Mouse (Mus musculus) heart, postnatal 0 days (tissue): ENCODE measurements around the gene Ankrd10. TPM values are rescaled to one million over a fixed set of nuclear protein-coding genes. Genes with fewer than 3 reads are reported as not detected.
A peak's percentile ranks its signal among the peaks of the same experiment; 100 is the strongest.

Experiments used
- ATAC-seq: fragments of 200-750 bp; cut with Nextera tagmentation; 2 replicates; pipeline ENCODE4 v1.8.0; 2017; ENCODE audit warnings: low read depth, moderate number of reproducible peaks, moderate library complexity; ENCODE audit not compliant: insufficient read depth
- DNase-seq: peaks from one replicate; pipeline ENCODE4 v3.0.0-alpha.2; 2016; ENCODE audit warnings: low spot score
- H3K27ac ChIP-seq: fragments of 300-500 bp; sonication (generic); 2 replicates; pipeline ENCODE4 v1.5.1; 2014; ENCODE audit warnings: low read depth, mild to moderate bottlenecking
- H3K27me3 ChIP-seq: fragments of 300-500 bp; sonication (generic); 2 replicates; pipeline ENCODE4 v1.6.1; 2014; ENCODE audit warnings: low read length, mixed read lengths; ENCODE audit not compliant: control insufficient read depth, insufficient read depth
- H3K36me3 ChIP-seq: fragments of 300-500 bp; sonication (generic); replicated peaks from 2 replicates; pipeline ENCODE4 v1.6.1; 2014; ENCODE audit warnings: low read length, mixed read lengths; ENCODE audit not compliant: control insufficient read depth, insufficient read depth
- H3K4me1 ChIP-seq: fragments of 300-500 bp; sonication (generic); 2 replicates; pipeline ENCODE4 v1.6.1; 2014; ENCODE audit warnings: antibody characterized with exemption; ENCODE audit not compliant: control insufficient read depth, insufficient read depth
- H3K4me2 ChIP-seq: fragments of 300-500 bp; sonication (generic); 2 replicates; pipeline ENCODE4 v1.6.1; 2014; ENCODE audit warnings: low read depth, mild to moderate bottlenecking, low read length, moderate library complexity
- H3K4me3 ChIP-seq: fragments of 300-500 bp; sonication (generic); 2 replicates; pipeline ENCODE4 v1.5.1; 2014; ENCODE audit warnings: low read depth, low read length
- H3K9ac ChIP-seq: fragments of 300-500 bp; sonication (generic); replicated peaks from 2 replicates; pipeline ENCODE4 v1.6.1; 2014; ENCODE audit warnings: low read depth, low read length, mixed read lengths
- H3K9me3 ChIP-seq: fragments of 300-500 bp; sonication (generic); replicated peaks from 2 replicates; pipeline ENCODE4 v1.6.1; 2016; ENCODE audit warnings: low read length; ENCODE audit not compliant: control insufficient read depth
- CTCF ChIP-seq: IDR thresholded peaks from 2 replicates; pipeline ENCODE4 v1.5.1; 2016; ENCODE audit warnings: antibody characterized with exemption, control low read depth, low read depth
- EP300 ChIP-seq: IDR thresholded peaks from 2 replicates; pipeline ENCODE4 v1.6.1; 2016; ENCODE audit warnings: antibody characterized with exemption, low read depth
- WGBS: fragments of 180-500 bp; shearing (Covaris S2); extraction: QIAGEN DNeasy Blood & Tissue Kit; methylation state at CpG from one replicate; pipeline ENCODE4 v1.1.7; 2014; 5-methylcytosine and 5-hydroxymethylcytosine counted together
- polyA plus RNA-seq: library from polyadenylated mRNA; unstranded; fragments of >200 nt; fragmentation: Nextera tagmentation; extraction: Ambion mirVana; gene quantifications from 2 replicates; pipeline ENCODE4 v1.2.1, GENCODE M21; 2015
- total RNA-seq: library from RNA; depleted of rRNA; stranded (reverse); fragments of >200 nt; gene quantifications from 2 replicates; pipeline ENCODE4 v1.2.3, GENCODE M21; 2014; ENCODE audit warnings: low replicate concordance

Gene Ankrd10
- total and polyA plus RNA-seq, 2 experiments from 2014 or later, result 54.9 to 152 TPM

GRCm38 (mm10) chr8:11634331-11635011 is 1.1 kb downstream of the Ankrd10 start:
- Histone ChIP-seq H3K27ac (peak overlapping the region; percentile 94), H3K9me3 (no peaks in the 10 kb centered on the region), H3K4me2 (peak overlapping the region; percentile 93), H3K9ac (peak overlapping the region; percentile 78), H3K36me3 (peaks cover 23% of the 10 kb centered on the region), H3K27me3 (no peaks in the 10 kb centered on the region), H3K4me1 (peaks cover 26% of the 10 kb centered on the region), H3K4me3 (peak overlapping the region; percentile 86)
- WGBS, result under 1% methylated on average over 39 of the region's 39 CpGs
- ATAC-seq (no peak), DNase-seq (peak; percentile 19)
- TF ChIP-seq CTCF (no peak), EP300 (no peak)

GRCm38 (mm10) chr8:11633414-11633813 is 2.1 kb downstream of the Ankrd10 start:
- Histone ChIP-seq H3K27me3 (no peaks in the 10 kb centered on the region), H3K27ac (peak overlapping the region; percentile 94), H3K4me1 (peaks cover 36% of the 10 kb centered on the region), H3K9me3 (no peaks in the 10 kb centered on the region), H3K4me2 (peak overlapping the region; percentile 93), H3K4me3 (peak overlapping the region; percentile 86), H3K9ac (0 out of 2 replicates have a peak overlapping the region, but pooled peaks have one; percentile 9), H3K36me3 (peaks cover 29% of the 10 kb centered on the region)
- 21% methylated on average over 7 of the region's 7 CpGs for WGBS
- DNase-seq, result peak; percentile 52
- TF ChIP-seq CTCF (no peak), EP300 (no peak)
- no peak for ATAC-seq

- Histone ChIP-seq H3K4me2 (peak overlapping the region; percentile 93), H3K27me3 (no peaks in the 10 kb centered on the region), H3K9me3 (no peaks in the 10 kb centered on the region), H3K4me3 (peak overlapping the region; percentile 86; the same call in 1 of the 2 replicates), H3K4me1 (peaks cover 41% of the 10 kb centered on the region), H3K9ac (peak overlapping the region; percentile 9; the same call in 1 of the 2 replicates), H3K36me3 (peaks cover 36% of the 10 kb centered on the region), H3K27ac (peak overlapping the region; percentile 94)
- ATAC-seq (no peak), DNase-seq (peak; percentile 59)
- no peak for TF ChIP-seq CTCF
- 0 out of 2 replicates have a peak, but pooled peaks have one; percentile 37 for TF ChIP-seq EP300
- 5% methylated on average over 2 of the region's 2 CpGs for WGBS
Observed at GRCm38 (mm10) chr8:11632406-11632805, 3.2 kb downstream of the Ankrd10 start.

GRCm38 (mm10) chr8:11629206-11629605 is 6.4 kb downstream of the Ankrd10 start:
- peaks cover 39% of the 10 kb centered on the region for H3K4me1 ChIP-seq
- no peak for DNase-seq
- no peaks in the 10 kb centered on the region for H3K27me3 ChIP-seq
- H3K4me2 ChIP-seq, result no peak overlapping the region
- WGBS, result 75% methylated on average over 5 of the region's 5 CpGs
- peaks cover 58% of the 10 kb centered on the region for H3K36me3 ChIP-seq
- TF ChIP-seq EP300, result no peak
- TF ChIP-seq CTCF, result no peak
- H3K9me3 ChIP-seq, result no peaks in the 10 kb centered on the region
- ATAC-seq, result no peak
- no peak overlapping the region for H3K4me3 ChIP-seq
- no peak overlapping the region for H3K9ac ChIP-seq
- H3K27ac ChIP-seq, result 0 out of 2 replicates have a peak overlapping the region, but pooled peaks have one; percentile 9

- Histone ChIP-seq H3K4me1 (peaks cover 33% of the 10 kb centered on the region), H3K27ac (0 out of 2 replicates have a peak overlapping the region, but pooled peaks have one; percentile 9), H3K4me3 (no peak overlapping the region), H3K9me3 (no peaks in the 10 kb centered on the region), H3K27me3 (no peaks in the 10 kb centered on the region), H3K9ac (no peak overlapping the region), H3K36me3 (peaks cover 58% of the 10 kb centered on the region), H3K4me2 (no peak overlapping the region)
- no peak for DNase-seq
- 56% methylated on average over 7 of the region's 7 CpGs for WGBS
- no peak for ATAC-seq
- TF ChIP-seq EP300 (no peak), CTCF (no peak)
Observed at GRCm38 (mm10) chr8:11628506-11629132, 6.9 kb downstream of the Ankrd10 start.
